Mouse (Mus musculus) neutrophil, adult 65 days (primary cell): Measurements from ENCODE around the gene Aqp8. TPM values are rescaled to one million over a fixed set of nuclear protein-coding genes. Genes with fewer than 3 reads are reported as not detected.

Source experiments
- total RNA-seq: library from RNA; stranded (reverse); gene quantifications from 2 replicates; pipeline ENCODE4 v1.2.4, GENCODE M21; 2023

Aqp8 gene
- total RNA-seq, result not detected in 2 replicates

DNA sequence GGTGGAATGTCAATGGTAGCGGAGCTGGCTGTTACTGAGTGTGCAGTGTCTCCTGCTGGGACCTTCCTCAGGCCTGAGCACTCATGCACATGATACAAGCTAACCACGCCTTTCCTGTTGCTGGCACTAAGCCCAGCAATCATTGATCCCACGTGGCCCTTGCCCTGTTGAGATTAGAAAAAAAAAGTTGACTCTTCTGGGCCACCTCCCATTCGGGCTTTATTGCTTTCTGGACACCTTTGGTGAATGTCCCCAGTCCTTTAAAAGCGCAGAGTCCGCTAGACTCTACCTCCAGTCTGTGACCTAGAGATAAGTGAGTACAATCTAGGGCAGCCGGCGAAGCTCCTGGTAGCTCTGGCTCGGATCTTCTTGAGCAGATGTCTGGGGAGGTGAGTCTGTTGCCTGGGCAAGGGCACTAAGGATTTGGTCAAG lies at the start of gene Aqp8:
Aqp8 (plus strand) TSS at position 222 of the 432 bp plus-strand sequence.

GRCm38 (mm10) chr7:123500239-123501219 lies 38.4 kb downstream of the Aqp8 start, which contains the start of gene Zkscan2:
Gene Zkscan2, minus strand, starts transcription at chr7:123500449.

Other genes with a start within 250 kb of the Aqp8 start
- gene Slc5a11, start 247.5 kb upstream of the Aqp8 start, total RNA-seq, result 1.8 and 2.3 TPM in 2 replicates
- gene Lcmt1, start 92.5 kb upstream of the Aqp8 start, total RNA-seq, result 12.5 and 12.7 TPM in 2 replicates
- gene Arhgap17, start 92.4 kb upstream of the Aqp8 start, total RNA-seq, result 94.0 and 103 TPM in 2 replicates
- gene Zkscan2, start 38.2 kb downstream of the Aqp8 start, total RNA-seq, result not detected in 2 replicates